Comparison of ENCODE assay signal across 10 mouse cellular contexts in genomic region chr7:18210938-18211337, GRCm38 (mm10). TPM values are rescaled to one million over a fixed set of nuclear protein-coding genes. Genes with fewer than 3 reads are reported as not detected.
A peak's percentile ranks its signal among the peaks of the same experiment; 100 is the strongest.
DNase-seq lines count a peak whose midpoint lies in the region; ATAC-seq lines count a peak whose summit lies in the region.
"Had no signal": no experiment of that assay in that cellular context is flagged by ENCODE, and none has a peak within 500 bp of the region (broad histone marks: within the 10 kb centered on the region; RNA-seq: fewer than 3 reads in every experiment).

No protein-coding gene starts in this region.

- H3K9me3 ChIP-seq in hindbrain, embryonic 10.5 days, result 0 out of 2 replicates have a peak, but pooled peaks cover 9% of the 10 kb centered on the region
- H3K9me3 ChIP-seq in hindbrain, embryonic 13.5 days, result peaks cover 9% of the 10 kb centered on the region
- H3K9me3 ChIP-seq in heart, embryonic 10.5 days, result no peaks in the 10 kb centered on the region
- no peaks in the 10 kb centered on the region for H3K9me3 ChIP-seq in forebrain, embryonic 14.5 days (replicated peaks; ENCODE audit: control insufficient read depth, low read length)

- H3K4me3 ChIP-seq in hindbrain, embryonic 10.5 days, result no peak overlapping the region
- H3K4me3 ChIP-seq in hindbrain, embryonic 13.5 days, result no peak overlapping the region
- H3K4me3 ChIP-seq in heart, embryonic 10.5 days, result no peak overlapping the region
- no peak overlapping the region for H3K4me3 ChIP-seq in forebrain, embryonic 14.5 days (ENCODE audit: low read depth, low read length)

- H3K4me2 ChIP-seq in hindbrain, embryonic 13.5 days, result no peak overlapping the region
- no peak overlapping the region for H3K4me2 ChIP-seq in forebrain, embryonic 14.5 days (ENCODE audit: low read length)

- WGBS in hindbrain, embryonic 10.5 days, result 9% methylated on average over 9 of the region's 9 CpGs
- 10% methylated on average over 9 of the region's 9 CpGs for whole genome bisulfite sequencing in hindbrain, embryonic 13.5 days
- WGBS in heart, embryonic 10.5 days, result 11% methylated on average over 9 of the region's 9 CpGs
- 10% methylated on average over 9 of the region's 9 CpGs for WGBS in forebrain, embryonic 14.5 days

- H3K9ac ChIP-seq in hindbrain, embryonic 13.5 days, result no peak overlapping the region
- no peak overlapping the region for H3K9ac ChIP-seq in forebrain, embryonic 14.5 days (ENCODE audit: low read length)

- ATAC-seq in hindbrain, embryonic 13.5 days (ENCODE audit: low FRiP score), result no peak
- ATAC-seq in forebrain, embryonic 14.5 days, result no peak

- peak; percentile 4 for DNase-seq in hindbrain, embryonic 10.5 days (ENCODE audit: low spot score)
- DNase-seq in ovary, postnatal 14 days (ENCODE audit: low spot score), result peak; percentile 7
- DNase-seq in ovary, adult 18-20 months (ENCODE audit: low spot score), result no peak
- DNase-seq in embryo, embryonic 9.5 days (ENCODE audit: extremely low spot score), result peak; percentile 4
- DNase-seq in yolk sac, embryonic 10.5 days (ENCODE audit: low spot score), result peak; percentile 9
- DNase-seq in heart, embryonic 10.5 days (ENCODE audit: low spot score), result no peak
- no peak for DNase-seq in forebrain, embryonic 14.5 days (ENCODE audit: low spot score)
- DNase-seq: spleen, adult 18-20 months had no signal

- H3K27me3 ChIP-seq in hindbrain, embryonic 10.5 days (ENCODE audit: insufficient read depth, poor library complexity, severe bottlenecking), result no peaks in the 10 kb centered on the region
- no peaks in the 10 kb centered on the region for H3K27me3 ChIP-seq in hindbrain, embryonic 13.5 days
- no peaks in the 10 kb centered on the region for H3K27me3 ChIP-seq in heart, embryonic 10.5 days (ENCODE audit: insufficient read depth, poor library complexity, severe bottlenecking)
- H3K27me3 ChIP-seq in forebrain, embryonic 14.5 days (replicated peaks; ENCODE audit: control insufficient read depth, insufficient read depth, low read length), result no peaks in the 10 kb centered on the region

- no peaks in the 10 kb centered on the region for H3K4me1 ChIP-seq in hindbrain, embryonic 10.5 days (replicated peaks)
- no peaks in the 10 kb centered on the region for H3K4me1 ChIP-seq in hindbrain, embryonic 13.5 days (replicated peaks)
- H3K4me1 ChIP-seq in heart, embryonic 10.5 days, result no peaks in the 10 kb centered on the region
- H3K4me1 ChIP-seq in forebrain, embryonic 14.5 days (ENCODE audit: control insufficient read depth, insufficient read depth, low read length), result no peaks in the 10 kb centered on the region

- no peak overlapping the region for H3K27ac ChIP-seq in hindbrain, embryonic 10.5 days
- H3K27ac ChIP-seq in hindbrain, embryonic 13.5 days, result no peak overlapping the region
- H3K27ac ChIP-seq in heart, embryonic 10.5 days, result no peak overlapping the region
- no peak overlapping the region for H3K27ac ChIP-seq in forebrain, embryonic 14.5 days (ENCODE audit: low read depth, low read length)

- H3K36me3 ChIP-seq in hindbrain, embryonic 10.5 days, result no peaks in the 10 kb centered on the region
- H3K36me3 ChIP-seq in hindbrain, embryonic 13.5 days, result no peaks in the 10 kb centered on the region
- H3K36me3 ChIP-seq in heart, embryonic 10.5 days, result no peaks in the 10 kb centered on the region
- no peaks in the 10 kb centered on the region for H3K36me3 ChIP-seq in forebrain, embryonic 14.5 days (ENCODE audit: control insufficient read depth, insufficient read depth, low read length)

RNA-seq across cellular contexts. Expression of gene Mill1, which starts 34.2 kb away (rescaled TPM):
- polyA plus RNA-seq in hindbrain, embryonic 10.5 days (2016; fragmentation: Nextera tagmentation; extraction: Ambion mirVana), result not detected in 2 replicates
- not detected in 2 replicates for polyA plus RNA-seq in hindbrain, embryonic 13.5 days (2015; fragmentation: Nextera tagmentation; extraction: Ambion mirVana)
- not detected in 2 replicates for polyA plus RNA-seq in heart, embryonic 10.5 days (2016; fragmentation: Nextera tagmentation; extraction: Ambion mirVana)
- not detected in 2 replicates for polyA plus RNA-seq in forebrain, embryonic 14.5 days (2014; fragmentation: Nextera tagmentation; extraction: Ambion mirVana)
- polyA plus RNA-seq: lung, embryonic 16.5 days had no signal

RNA-seq across cellular contexts. Expression of gene Igfl3, which starts 34.6 kb away (rescaled TPM):
- polyA plus RNA-seq in hindbrain, embryonic 10.5 days (2016; fragmentation: Nextera tagmentation; extraction: Ambion mirVana), result not detected in 2 replicates
- not detected in 2 replicates for polyA plus RNA-seq in hindbrain, embryonic 13.5 days (2015; fragmentation: Nextera tagmentation; extraction: Ambion mirVana)
- polyA plus RNA-seq in heart, embryonic 10.5 days (2016; fragmentation: Nextera tagmentation; extraction: Ambion mirVana), result not detected in 2 replicates
- polyA plus RNA-seq in forebrain, embryonic 14.5 days (2014; fragmentation: Nextera tagmentation; extraction: Ambion mirVana), result not detected in 2 replicates
- polyA plus RNA-seq: lung, embryonic 16.5 days had no signal

Comparison
In these comparisons a context has a peak if more than half of its experiments do, and no peak if none do; other contexts are left out.
1. DNase-seq: peak in hindbrain, embryonic 10.5 days (single experiment), ovary, postnatal 14 days (single experiment), embryo, embryonic 9.5 days (single experiment) and yolk sac, embryonic 10.5 days (single experiment); none in ovary, adult 18-20 months (single experiment), heart, embryonic 10.5 days (single experiment) and forebrain, embryonic 14.5 days (single experiment).